Mouse (Mus musculus): ENCODE results near the gene Shtn1.

The Shtn1 gene

GRCm38 (mm10) chr19:58970826-58971225, 105.1 kb downstream of the Shtn1 start:
- DNase-seq (ENCODE audit: low read depth, low spot score) = no peak

GRCm38 (mm10) chr19:58968731-58969506, 107.0 kb downstream of the Shtn1 start:
- no peak for DNase-seq (ENCODE audit: low read depth, low spot score)

- no peak for DNase-seq (ENCODE audit: low read depth, low spot score)
Measured at GRCm38 (mm10) chr19:58963011-58963410, 112.9 kb downstream of the Shtn1 start.

- DNase-seq (ENCODE audit: low read depth, low spot score) = no peak
Measured at GRCm38 (mm10) chr19:58954779-58955178, 121.1 kb downstream of the Shtn1 start.

GRCm38 (mm10) chr19:58952236-58952635, 123.7 kb downstream of the Shtn1 start:
- no peak for DNase-seq (ENCODE audit: low read depth, low spot score)

GRCm38 (mm10) chr19:58951521-58951920, 124.4 kb downstream of the Shtn1 start:
- no peak for DNase-seq (ENCODE audit: low read depth, low spot score)

GRCm38 (mm10) chr19:58945959-58946358, 129.9 kb downstream of the Shtn1 start:
- no peak for DNase-seq (ENCODE audit: low read depth, low spot score)

GRCm38 (mm10) chr19:58942841-58943828, 132.8 kb downstream of the Shtn1 start, which contains the start of the genes Eno4 and Hspa12a:
Eno4 (plus strand) TSS chr19:58943425.
Hspa12a (minus strand) TSS chr19:58943654.
- peak; percentile 93 for DNase-seq (ENCODE audit: low read depth, low spot score)

GRCm38 (mm10) chr19:58933062-58933461, 142.8 kb downstream of the Shtn1 start:
- DNase-seq (ENCODE audit: low read depth, low spot score) = no peak

GRCm38 (mm10) chr19:58931081-58931800, 144.7 kb downstream of the Shtn1 start:
- no peak for DNase-seq (ENCODE audit: low read depth, low spot score)

All from embryo, embryonic 11.5 days (tissue).